Mouse (Mus musculus) E14TG2a.4 (cell line): ENCODE results near the gene Camk2b.

Experiments used
- CTCF ChIP-seq: conservative IDR thresholded peaks from 2 replicates; pipeline ENCODE4 v1.5.1; 2014; ENCODE audit warnings: low read length
- POU5F1 ChIP-seq: IDR thresholded peaks from 2 replicates; pipeline ENCODE4 v1.6.1; 2014; ENCODE audit warnings: low read length, borderline replicate concordance

GRCm38 (mm10) chr11:5988126-5988525 lies 78.0 kb downstream of the Camk2b start:
- no peak for TF ChIP-seq CTCF
- no peak for TF ChIP-seq POU5F1
